Mouse (Mus musculus) naive thymus-derived CD4-positive, alpha-beta T cell, adult 2 months (primary cell): ENCODE data around the gene Cdk14.

Source experiments
- DNase-seq: peaks from one replicate; pipeline ENCODE4 v3.0.0-alpha.2; 2011; ENCODE audit warnings: low read depth

The Cdk14 gene

GRCm38 (mm10) chr5:5419992-5420455, at the start of gene Cdk14:
Gene Cdk14, minus strand, starts transcription at chr5:5420312.
- DNase-seq, result peak; percentile 12

GRCm38 (mm10) chr5:5465256-5465655, 45.1 kb upstream of the Cdk14 start:
- no peak for DNase-seq

- no peak for DNase-seq
These were observed 11.8 kb upstream of the Cdk14 start for GRCm38 (mm10) chr5:5431746-5432438.

GRCm38 (mm10) chr5:5423723-5424171, 3.6 kb upstream of the Cdk14 start:
- DNase-seq, result no peak

GRCm38 (mm10) chr5:5423081-5423480, 3.0 kb upstream of the Cdk14 start:
- no peak for DNase-seq

GRCm38 (mm10) chr5:5421439-5421838, 1.3 kb upstream of the Cdk14 start:
- DNase-seq, result no peak

GRCm38 (mm10) chr5:5419253-5419652, 859 bp downstream of the Cdk14 start:
- DNase-seq, result no peak

- no peak for DNase-seq
These were observed 5.3 kb downstream of the Cdk14 start for GRCm38 (mm10) chr5:5414835-5415234.

GRCm38 (mm10) chr5:5411886-5412285, 8.2 kb downstream of the Cdk14 start:
- no peak for DNase-seq

GRCm38 (mm10) chr5:5401986-5402385, 18.1 kb downstream of the Cdk14 start:
- DNase-seq, result no peak

- no peak for DNase-seq
These were observed 27.3 kb downstream of the Cdk14 start for GRCm38 (mm10) chr5:5392786-5393185.

- DNase-seq, result no peak
These were observed 39.1 kb downstream of the Cdk14 start for GRCm38 (mm10) chr5:5380731-5381718.

GRCm38 (mm10) chr5:5379870-5380730, 40.0 kb downstream of the Cdk14 start:
- DNase-seq, result no peak

- no peak for DNase-seq
These were observed 40.6 kb downstream of the Cdk14 start for GRCm38 (mm10) chr5:5379501-5379869.

- DNase-seq, result no peak
These were observed 45.7 kb downstream of the Cdk14 start for GRCm38 (mm10) chr5:5374393-5374792.

- no peak for DNase-seq
These were observed 46.6 kb downstream of the Cdk14 start for GRCm38 (mm10) chr5:5373541-5373940.

GRCm38 (mm10) chr5:5372936-5373335, 47.2 kb downstream of the Cdk14 start:
- no peak for DNase-seq

- no peak for DNase-seq
These were observed 47.8 kb downstream of the Cdk14 start for GRCm38 (mm10) chr5:5372354-5372753.

GRCm38 (mm10) chr5:5370322-5371082, 49.6 kb downstream of the Cdk14 start:
- DNase-seq, result no peak

GRCm38 (mm10) chr5:5368389-5369164, 51.5 kb downstream of the Cdk14 start:
- no peak for DNase-seq
